Mouse (Mus musculus): ENCODE results near the gene Zwilch. TPM values are rescaled to one million over a fixed set of nuclear protein-coding genes. Genes with fewer than 3 reads are reported as not detected.
"Not testable (repeated sequence)": the region's sequence is repeated elsewhere in the genome, so short reads cannot be mapped to it uniquely, and the experiment has no call there.

The Zwilch gene
- total and polyA plus RNA-seq, 2 experiments from 2014 or later, result 2.0 to 8.9 TPM

DNA sequence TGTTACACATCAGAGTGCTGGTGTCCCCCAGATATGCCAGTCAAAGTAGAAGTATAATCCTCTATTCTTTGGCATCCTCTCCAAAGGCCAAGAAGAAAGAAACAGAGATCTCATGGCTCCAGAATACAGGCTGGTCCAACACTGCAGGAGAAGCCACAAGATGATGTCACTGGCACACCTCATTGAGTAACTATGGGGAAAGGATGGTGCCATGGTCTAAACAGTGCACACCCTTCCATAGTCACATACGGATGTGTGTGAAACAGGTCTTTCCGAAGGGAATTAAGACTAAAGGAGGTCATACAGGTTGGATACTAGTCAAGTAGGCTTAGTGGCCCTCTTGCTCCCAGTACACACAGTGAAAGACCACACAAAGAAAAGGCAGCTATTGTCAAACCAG, 43.7 kb upstream of the Zwilch start:
- no peak overlapping the region for H3K4me3 ChIP-seq (ENCODE audit: low read depth, low read length)
- TF ChIP-seq CTCF (IDR thresholded peaks at IDR 0.05; ENCODE audit: low read depth), result no peak
- H3K4me1 ChIP-seq (ENCODE audit: insufficient read depth), result no peaks in the 10 kb centered on the region
- no peak overlapping the region for H3K4me2 ChIP-seq (ENCODE audit: low read depth)
- WGBS, result 93% methylated on average over 2 of the region's 2 CpGs
- no peaks in the 10 kb centered on the region for H3K9me3 ChIP-seq (ENCODE audit: low read length)
- DNase-seq (no peak), ATAC-seq (no peak)
- no peaks in the 10 kb centered on the region for H3K27me3 ChIP-seq (ENCODE audit: insufficient read depth, low read length)
- no peaks in the 10 kb centered on the region for H3K36me3 ChIP-seq (ENCODE audit: insufficient read depth)
- H3K27ac ChIP-seq (ENCODE audit: low read depth, low read length), result no peak overlapping the region
- H3K9ac ChIP-seq, result no peak overlapping the region

DNA sequence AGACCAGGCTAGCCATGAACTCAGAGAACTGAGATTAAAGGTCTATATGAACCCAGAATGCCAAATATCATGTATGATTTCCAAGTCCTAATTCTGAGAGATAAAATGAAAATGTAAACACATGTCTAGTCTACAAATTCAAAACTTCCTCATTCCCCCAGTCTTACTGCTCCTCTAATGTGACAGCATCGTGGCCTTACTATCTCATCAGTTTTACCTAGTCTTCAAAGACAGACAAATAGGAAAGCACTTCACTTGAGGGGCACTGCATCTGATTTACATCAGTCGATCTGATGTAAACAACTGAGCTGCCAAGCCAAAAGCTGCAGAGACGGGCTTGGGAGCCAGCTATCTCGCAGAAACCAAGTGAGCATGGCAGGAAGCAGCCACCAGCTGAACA, 43.2 kb upstream of the Zwilch start:
- Histone ChIP-seq H3K36me3 (ENCODE audit: insufficient read depth) (no peaks in the 10 kb centered on the region), H3K9me3 (ENCODE audit: low read length) (no peaks in the 10 kb centered on the region), H3K27ac (ENCODE audit: low read depth, low read length) (no peak overlapping the region), H3K4me3 (ENCODE audit: low read depth, low read length) (no peak overlapping the region), H3K4me2 (ENCODE audit: low read depth) (no peak overlapping the region), H3K27me3 (ENCODE audit: insufficient read depth, low read length) (no peaks in the 10 kb centered on the region), H3K4me1 (ENCODE audit: insufficient read depth) (no peaks in the 10 kb centered on the region), H3K9ac (no peak overlapping the region)
- WGBS, result 61% methylated on average over 4 of the region's 4 CpGs
- ATAC-seq, result no peak
- DNase-seq, result no peak
- TF ChIP-seq CTCF (IDR thresholded peaks at IDR 0.05; ENCODE audit: low read depth), result no peak

DNA sequence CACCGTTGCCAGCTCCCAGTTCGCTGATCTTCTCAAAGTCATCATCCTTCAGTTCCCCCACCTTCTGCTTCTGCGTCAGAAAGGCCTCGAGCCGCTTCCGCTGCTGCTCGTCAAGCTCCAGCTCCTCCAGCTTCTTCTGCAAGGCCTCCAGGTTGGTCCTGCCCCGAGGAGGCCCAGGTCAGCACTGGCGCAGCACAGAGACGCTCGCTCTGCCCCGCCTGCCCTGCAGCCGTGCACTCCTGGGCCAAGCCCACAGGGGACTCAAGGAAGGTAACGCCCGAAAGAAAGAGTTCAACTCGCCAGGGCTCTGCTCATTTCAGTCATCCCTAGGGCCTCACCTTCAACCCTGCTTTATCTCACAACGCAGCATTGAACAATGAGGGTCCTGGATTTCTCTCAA, 41.5 kb upstream of the Zwilch start:
- Histone ChIP-seq H3K4me3 (ENCODE audit: low read depth, low read length) (no peak overlapping the region), H3K4me2 (ENCODE audit: low read depth) (no peak overlapping the region), H3K4me1 (ENCODE audit: insufficient read depth) (no peaks in the 10 kb centered on the region), H3K9me3 (ENCODE audit: low read length) (no peaks in the 10 kb centered on the region), H3K36me3 (ENCODE audit: insufficient read depth) (no peaks in the 10 kb centered on the region), H3K27ac (ENCODE audit: low read depth, low read length) (no peak overlapping the region), H3K27me3 (ENCODE audit: insufficient read depth, low read length) (no peaks in the 10 kb centered on the region), H3K9ac (no peak overlapping the region)
- TF ChIP-seq CTCF (IDR thresholded peaks at IDR 0.05; ENCODE audit: low read depth), result no peak
- WGBS, result 94% methylated on average over 17 of the region's 17 CpGs
- DNase-seq, result no peak
- ATAC-seq, result no peak

DNA sequence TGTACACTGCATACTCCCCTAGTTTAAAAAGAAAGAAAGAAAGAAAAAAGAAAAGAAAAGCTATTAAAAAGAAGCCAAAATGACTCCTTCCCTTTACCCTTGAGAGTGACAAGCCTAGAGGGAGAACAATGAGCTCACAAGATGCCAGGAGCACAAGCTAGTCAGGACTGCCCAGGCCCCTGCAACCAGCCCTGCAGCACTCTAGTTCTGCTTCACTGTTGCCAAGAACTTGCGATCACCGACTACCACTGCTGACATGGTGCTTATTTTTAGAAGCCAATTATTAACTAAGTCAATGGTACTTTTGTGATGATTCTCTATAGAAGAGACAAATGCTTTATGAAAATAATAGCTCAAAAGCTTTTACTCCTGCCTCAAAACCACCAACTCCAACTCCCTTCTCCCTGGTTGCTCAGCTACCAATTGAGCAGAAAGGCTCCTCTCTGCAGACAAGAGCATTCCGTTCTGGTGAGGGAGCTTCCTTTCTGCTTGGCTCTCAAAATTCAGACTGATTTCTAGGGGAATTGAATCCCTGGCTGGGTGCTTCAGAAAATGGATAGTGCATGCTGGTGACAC, 34.7 kb upstream of the Zwilch start:
- H3K27me3 ChIP-seq (ENCODE audit: insufficient read depth, low read length), result no peaks in the 10 kb centered on the region
- TF ChIP-seq CTCF (IDR thresholded peaks at IDR 0.05; ENCODE audit: low read depth), result no peak
- H3K4me1 ChIP-seq (ENCODE audit: insufficient read depth), result no peaks in the 10 kb centered on the region
- ATAC-seq (peak; percentile 76), DNase-seq (peak; percentile 10)
- H3K9ac ChIP-seq, result no peak overlapping the region
- peak overlapping the region; percentile 59 for H3K27ac ChIP-seq (ENCODE audit: low read depth, low read length)
- no peaks in the 10 kb centered on the region for H3K36me3 ChIP-seq (ENCODE audit: insufficient read depth)
- WGBS, result 55% methylated on average over 3 of the region's 3 CpGs
- no peak overlapping the region for H3K4me2 ChIP-seq (ENCODE audit: low read depth)
- H3K9me3 ChIP-seq (ENCODE audit: low read length), result no peaks in the 10 kb centered on the region
- H3K4me3 ChIP-seq (ENCODE audit: low read depth, low read length), result no peak overlapping the region

DNA sequence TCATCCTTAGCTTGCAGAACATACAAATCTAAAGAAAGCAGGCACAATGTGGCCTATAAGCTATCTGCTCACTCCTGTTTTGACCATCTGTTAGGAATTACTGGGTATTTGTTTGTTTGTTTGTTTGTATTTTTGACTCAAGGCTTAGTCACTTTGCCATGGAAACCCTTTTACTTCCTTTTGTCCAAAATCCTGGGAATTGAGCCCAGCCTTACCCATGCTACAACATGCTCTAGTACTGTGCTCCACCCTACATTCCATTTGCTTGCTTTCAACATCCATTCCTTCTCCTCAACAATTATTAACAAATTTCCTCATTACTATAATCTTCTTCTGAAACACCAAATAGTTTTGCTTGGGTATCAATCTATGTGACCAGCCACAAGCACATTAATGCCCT, 30.0 kb upstream of the Zwilch start:
- no peak overlapping the region for H3K4me2 ChIP-seq (ENCODE audit: low read depth)
- no peak for TF ChIP-seq CTCF (IDR thresholded peaks at IDR 0.05; ENCODE audit: low read depth)

DNA sequence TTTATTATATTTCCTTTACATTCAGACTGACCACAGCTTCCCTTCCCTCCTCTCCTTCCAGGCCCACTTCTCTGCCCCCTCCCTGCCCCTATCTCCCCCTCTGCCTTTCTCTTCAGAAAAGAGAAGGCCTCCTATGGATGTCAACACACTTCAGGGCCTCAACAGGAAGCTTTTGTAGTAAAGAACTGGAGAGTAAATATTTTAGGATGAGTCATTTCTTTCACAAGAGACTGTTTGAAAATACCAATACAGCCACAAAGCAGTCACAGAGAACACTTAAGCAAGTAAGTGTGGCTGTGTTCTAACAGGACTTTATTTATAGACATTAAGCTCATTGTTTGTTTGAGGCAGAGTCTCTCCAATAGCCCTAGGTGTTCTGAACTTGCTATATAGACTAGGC, 29.4 kb upstream of the Zwilch start:
- TF ChIP-seq CTCF (IDR thresholded peaks at IDR 0.05; ENCODE audit: low read depth), result no peak
- no peaks in the 10 kb centered on the region for H3K27me3 ChIP-seq (ENCODE audit: insufficient read depth, low read length)
- no peak overlapping the region for H3K4me2 ChIP-seq (ENCODE audit: low read depth)
- H3K36me3 ChIP-seq (ENCODE audit: insufficient read depth), result 0 out of 2 replicates have a peak, but pooled peaks cover 3% of the 10 kb centered on the region
- no peak overlapping the region for H3K27ac ChIP-seq (ENCODE audit: low read depth, low read length)
- H3K4me1 ChIP-seq (ENCODE audit: insufficient read depth), result no peaks in the 10 kb centered on the region
- H3K9ac ChIP-seq, result no peak overlapping the region
- ATAC-seq (no peak), DNase-seq (no peak)
- no peak overlapping the region for H3K4me3 ChIP-seq (ENCODE audit: low read depth, low read length)
- H3K9me3 ChIP-seq (ENCODE audit: low read length), result no peaks in the 10 kb centered on the region

More for the DNA sequence above, 30.0 kb upstream of the Zwilch start:
- Histone ChIP-seq H3K36me3 (ENCODE audit: insufficient read depth) (0 out of 2 replicates have a peak, but pooled peaks cover 3% of the 10 kb centered on the region), H3K27ac (ENCODE audit: low read depth, low read length) (no peak overlapping the region), H3K4me3 (ENCODE audit: low read depth, low read length) (no peak overlapping the region), H3K9me3 (ENCODE audit: low read length) (no peaks in the 10 kb centered on the region), H3K27me3 (ENCODE audit: insufficient read depth, low read length) (no peaks in the 10 kb centered on the region), H3K4me1 (ENCODE audit: insufficient read depth) (no peaks in the 10 kb centered on the region), H3K9ac (no peak overlapping the region)
- ATAC-seq, result no peak
- no peak for DNase-seq

DNA sequence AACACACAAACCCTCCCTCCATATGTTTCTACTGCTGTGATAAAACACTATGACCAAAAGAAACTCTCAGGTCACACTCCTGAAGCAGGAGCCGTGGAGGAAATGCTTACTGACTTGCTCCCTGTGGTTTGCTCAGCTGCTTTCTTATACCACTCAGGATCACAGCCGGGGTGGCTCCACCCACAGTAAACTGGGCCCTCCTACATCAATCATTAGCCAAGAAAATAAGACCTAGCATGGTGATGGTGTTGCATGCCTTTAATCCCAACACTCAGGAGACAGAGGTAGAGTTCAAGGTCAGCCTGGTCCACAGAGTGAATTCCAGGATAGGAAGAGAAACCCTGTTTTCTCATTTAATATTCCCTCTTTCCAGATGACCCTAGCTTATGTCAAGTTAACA, 27.0 kb upstream of the Zwilch start:
- 80% methylated on average over 2 of the region's 2 CpGs for WGBS
- no peak for TF ChIP-seq CTCF (IDR thresholded peaks at IDR 0.05; ENCODE audit: low read depth)
- Histone ChIP-seq H3K36me3 (ENCODE audit: insufficient read depth) (0 out of 2 replicates have a peak, but pooled peaks cover 3% of the 10 kb centered on the region), H3K27ac (ENCODE audit: low read depth, low read length) (no peak overlapping the region), H3K9me3 (ENCODE audit: low read length) (no peaks in the 10 kb centered on the region), H3K27me3 (ENCODE audit: insufficient read depth, low read length) (no peaks in the 10 kb centered on the region), H3K4me1 (ENCODE audit: insufficient read depth) (no peaks in the 10 kb centered on the region), H3K9ac (no peak overlapping the region), H3K4me2 (ENCODE audit: low read depth) (no peak overlapping the region), H3K4me3 (ENCODE audit: low read depth, low read length) (no peak overlapping the region)
- ATAC-seq (no peak), DNase-seq (no peak)

DNA sequence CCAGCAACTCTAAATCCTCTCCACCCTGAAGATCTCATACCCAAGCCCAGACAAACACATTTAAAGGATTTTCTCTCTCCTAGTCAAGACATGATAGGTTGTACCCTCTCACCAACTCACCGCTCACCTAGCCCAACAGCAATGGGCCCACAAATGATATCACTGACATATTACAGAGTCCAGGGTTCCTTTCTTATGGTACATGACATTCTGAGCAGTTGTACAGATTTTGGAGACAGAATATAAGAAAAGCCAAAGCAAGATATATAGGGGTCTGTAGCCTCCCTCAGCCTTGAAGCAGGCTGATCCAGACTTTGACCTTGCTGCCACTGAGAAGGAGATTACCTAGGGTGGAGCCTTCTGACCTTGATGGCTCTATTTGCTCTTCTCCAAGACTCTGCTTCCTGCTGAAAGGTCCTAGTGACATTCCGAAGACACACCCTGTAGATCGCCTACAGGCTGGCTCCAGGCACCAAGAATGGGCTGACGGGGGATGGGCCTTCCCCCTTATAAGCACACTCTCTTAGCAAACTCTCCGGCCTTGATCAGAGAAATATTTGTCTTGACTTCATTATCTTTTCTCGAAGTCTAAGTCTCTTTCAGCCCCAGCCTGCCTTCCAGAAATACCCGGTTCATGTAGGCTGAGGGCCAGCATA, 26.0 kb upstream of the Zwilch start:
- not testable (repeated sequence) for DNase-seq; H3K4me1 ChIP-seq (ENCODE audit: insufficient read depth); H3K9me3 ChIP-seq (ENCODE audit: low read length); ATAC-seq; H3K27ac ChIP-seq (ENCODE audit: low read depth, low read length); H3K4me2 ChIP-seq (ENCODE audit: low read depth); H3K9ac ChIP-seq; H3K4me3 ChIP-seq (ENCODE audit: low read depth, low read length); H3K36me3 ChIP-seq (ENCODE audit: insufficient read depth); H3K27me3 ChIP-seq (ENCODE audit: insufficient read depth, low read length)
- WGBS, result 95% methylated on average over 7 of the region's 7 CpGs

Measured in forebrain, postnatal 0 days (tissue).